Mouse (Mus musculus) layer of hippocampus, adult 8-10 months (tissue): ENCODE measurements around the gene Canx. TPM values are rescaled to one million over a fixed set of nuclear protein-coding genes. Genes with fewer than 3 reads are reported as not detected.
"Not testable (repeated sequence)": the region's sequence is repeated elsewhere in the genome, so short reads cannot be mapped to it uniquely, and the experiment has no call there.

Source experiments
- DNase-seq, 2 experiments: peaks; one replicate each; pipeline ENCODE4 v3.0.0; 2022; ENCODE audit warnings: low spot score in 2 of 2
- total RNA-seq, 4 experiments: library from RNA; stranded (reverse); gene quantifications; 2 replicates each; pipeline ENCODE4 v1.2.4; 2022

The Canx gene
- total RNA-seq, 4 experiments from 2014 or later: 388 to 462 (median 411) TPM

DNA sequence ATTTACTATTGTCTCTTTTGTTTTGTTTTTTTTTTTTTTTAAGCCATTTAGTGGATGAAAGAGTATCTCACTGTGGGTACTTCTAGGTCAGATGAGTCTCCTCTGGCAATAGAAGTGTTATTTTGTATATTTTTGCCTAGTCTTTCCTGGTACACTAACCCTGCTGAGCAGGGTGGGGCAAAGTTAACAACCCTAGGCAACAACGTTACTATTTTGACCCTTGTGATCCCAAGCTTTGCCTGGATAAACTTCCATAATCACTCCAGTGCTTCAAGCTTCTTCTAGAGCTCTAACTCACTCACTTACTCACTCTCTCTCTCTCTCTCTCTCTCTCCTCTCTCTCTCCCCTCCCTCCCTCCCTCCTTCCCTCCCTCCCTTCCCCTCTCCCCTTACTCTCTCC is 10.7 kb upstream of the Canx start:
- DNase-seq: no peak

GRCm38 (mm10) chr11:50333181-50333580 is 7.7 kb upstream of the Canx start:
- DNase-seq: no peak

- DNase-seq: no peak
Measured at GRCm38 (mm10) chr11:50329378-50329777, 3.9 kb upstream of the Canx start.

GRCm38 (mm10) chr11:50328075-50328625 is 2.7 kb upstream of the Canx start:
- DNase-seq: no peak

DNA sequence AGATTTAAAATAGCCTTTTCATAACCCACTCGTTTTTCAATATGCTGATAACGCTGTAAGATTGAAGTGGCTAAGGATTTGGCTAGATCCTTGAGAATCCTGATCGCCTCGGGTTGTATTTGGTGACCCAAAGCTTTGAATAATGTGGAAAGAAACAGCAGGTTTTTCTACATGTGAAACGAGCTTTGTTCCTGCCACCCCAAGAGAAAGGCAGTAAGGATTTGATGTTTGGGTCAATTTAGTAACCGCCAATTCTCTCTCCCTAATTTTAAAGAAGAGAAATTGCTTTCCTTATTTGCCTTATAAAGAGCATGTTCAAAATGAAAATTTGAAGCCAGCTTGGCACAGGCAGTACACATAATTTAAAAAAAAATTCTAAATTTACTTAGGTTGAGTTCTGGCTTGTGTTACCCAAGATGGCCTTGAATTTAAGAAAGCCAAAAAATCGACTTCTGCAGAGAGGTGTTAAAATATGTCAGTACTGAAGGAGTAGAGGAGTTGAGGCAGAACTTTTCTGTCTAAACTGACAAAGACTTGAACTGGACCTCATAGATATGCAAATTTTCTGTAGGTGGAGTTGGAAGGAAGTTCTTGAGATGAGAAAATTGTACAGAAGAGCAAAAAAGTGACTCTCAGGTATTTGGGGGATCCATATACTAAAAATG is 961 bp upstream of the Canx start:
- DNase-seq: no peak

- DNase-seq: no peak
Measured at GRCm38 (mm10) chr11:50324751-50325471, 562 bp downstream of the Canx start.

GRCm38 (mm10) chr11:50323843-50324242 is 1.6 kb downstream of the Canx start:
- no peak for DNase-seq

DNA sequence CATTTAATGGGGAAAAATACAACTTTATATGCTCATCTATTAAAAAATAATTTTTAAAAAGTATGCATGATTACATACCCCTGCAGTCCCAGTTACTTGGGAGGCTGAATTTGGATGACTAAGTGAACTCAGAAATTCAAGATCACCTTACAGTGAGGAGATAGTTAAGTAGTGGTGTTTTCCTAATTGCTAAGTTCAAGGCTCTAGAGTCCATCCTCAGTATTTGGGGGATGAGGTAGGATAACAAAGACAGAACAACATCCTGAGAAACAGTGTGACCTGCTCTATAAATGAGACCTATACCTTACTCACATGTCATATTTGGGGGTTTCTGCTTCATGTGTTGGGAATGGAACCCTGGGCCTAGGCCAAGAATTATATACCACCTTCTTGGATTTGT is 3.1 kb downstream of the Canx start:
- DNase-seq: no peak

DNA sequence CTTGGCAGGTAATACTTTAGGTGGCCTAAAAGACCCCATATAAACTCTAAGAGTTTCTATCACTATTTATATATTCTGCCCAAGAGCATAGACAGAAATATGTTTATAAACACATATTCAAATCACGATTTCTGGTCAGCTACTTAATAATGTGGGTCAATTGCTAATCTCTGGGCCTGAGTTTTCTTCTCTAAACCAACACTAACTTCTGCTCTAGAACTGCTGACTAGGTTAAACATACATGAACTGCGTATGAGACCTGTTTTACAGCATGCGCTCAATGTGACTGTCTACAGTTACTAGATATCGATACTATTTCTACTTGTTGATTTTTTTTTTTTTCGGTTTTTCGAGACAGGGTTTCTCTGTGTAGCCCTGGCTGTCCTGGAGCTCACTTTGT is 4.2 kb downstream of the Canx start:
- DNase-seq: no peak

DNA sequence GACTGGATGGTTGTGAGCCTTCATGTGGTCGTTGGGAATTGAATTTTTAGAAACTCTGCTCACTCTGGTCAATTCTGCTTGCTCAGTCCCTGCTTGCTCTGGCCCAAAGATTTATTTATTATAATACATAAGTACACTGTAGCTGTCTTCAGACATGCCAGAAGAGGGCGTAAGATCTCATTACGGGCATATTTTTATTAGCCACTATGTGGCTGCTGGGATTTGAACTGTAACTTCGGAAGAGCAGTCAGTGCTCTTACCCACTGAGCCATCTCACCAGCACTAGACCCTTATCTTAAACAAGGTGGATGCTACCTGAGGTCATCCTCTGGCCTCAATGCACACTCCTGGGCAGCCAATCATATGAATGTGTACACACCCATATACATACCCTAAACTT is 6.1 kb downstream of the Canx start:
- not testable (repeated sequence) for DNase-seq

GRCm38 (mm10) chr11:50312803-50313202 is 12.7 kb downstream of the Canx start:
- DNase-seq: no peak

- DNase-seq: no peak
Measured at GRCm38 (mm10) chr11:50303406-50303805, 22.1 kb downstream of the Canx start.

DNA sequence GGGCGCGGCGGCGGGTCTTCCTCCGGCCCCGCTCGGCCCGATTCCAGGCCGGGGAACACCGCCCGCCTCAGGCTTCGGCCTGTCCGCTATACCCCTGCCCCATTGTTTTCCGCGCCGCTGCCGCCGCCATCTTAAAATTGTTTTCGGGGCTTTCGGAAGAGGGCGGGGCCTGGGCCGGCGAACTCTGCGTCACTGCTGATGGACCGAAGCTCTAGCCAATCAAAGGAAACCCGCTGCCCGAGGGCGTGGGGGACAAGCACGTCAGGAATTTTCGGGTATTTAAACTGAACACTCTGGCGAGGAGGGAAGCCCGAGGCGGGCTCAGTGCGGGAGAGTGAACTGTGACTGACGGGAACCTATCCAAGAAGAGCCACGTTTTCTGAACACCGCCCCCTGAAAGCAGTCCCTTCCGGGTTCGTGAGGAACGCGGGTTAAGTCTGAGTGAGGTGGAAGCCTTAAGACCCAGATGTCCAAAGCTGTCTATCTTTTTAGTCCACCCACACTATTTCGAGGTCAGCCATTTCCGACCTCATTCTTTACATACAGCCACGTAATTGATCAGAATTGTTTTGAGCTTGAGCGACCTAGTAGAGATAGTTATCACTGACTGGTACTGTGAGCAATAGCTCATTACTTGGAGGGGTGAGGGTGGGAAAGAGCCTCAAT is 33.1 kb downstream of the Canx start, which contains the start of gene Maml1:
Gene Maml1 (minus strand): TSS at position 122 of the 666 bp plus-strand sequence.
- peak; percentile 97 to 98 for DNase-seq

- no peak for DNase-seq
Measured at GRCm38 (mm10) chr11:50291321-50292165, 33.9 kb downstream of the Canx start.

- no peak for DNase-seq
Measured at GRCm38 (mm10) chr11:50290486-50291225, 34.8 kb downstream of the Canx start.

DNA sequence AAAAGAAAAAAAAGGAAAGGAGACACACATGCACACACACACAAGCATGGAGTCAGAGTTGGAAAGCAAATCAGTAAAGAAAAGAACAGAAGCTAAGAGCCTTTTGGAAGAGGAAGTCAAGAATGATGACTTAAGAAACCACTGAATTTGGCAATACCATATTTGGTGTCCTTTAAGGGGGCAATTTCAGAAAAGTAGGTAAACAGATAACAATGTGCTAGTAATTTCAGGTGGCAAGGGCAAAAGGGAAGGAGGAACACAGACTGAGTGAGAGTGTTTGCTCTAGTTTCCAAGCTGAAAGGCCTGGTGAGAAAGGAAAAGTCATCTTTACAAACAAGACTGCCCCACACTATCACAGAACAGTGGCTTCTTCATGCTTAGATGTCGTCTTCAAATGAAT is 39.0 kb downstream of the Canx start:
- no peak for DNase-seq

DNA sequence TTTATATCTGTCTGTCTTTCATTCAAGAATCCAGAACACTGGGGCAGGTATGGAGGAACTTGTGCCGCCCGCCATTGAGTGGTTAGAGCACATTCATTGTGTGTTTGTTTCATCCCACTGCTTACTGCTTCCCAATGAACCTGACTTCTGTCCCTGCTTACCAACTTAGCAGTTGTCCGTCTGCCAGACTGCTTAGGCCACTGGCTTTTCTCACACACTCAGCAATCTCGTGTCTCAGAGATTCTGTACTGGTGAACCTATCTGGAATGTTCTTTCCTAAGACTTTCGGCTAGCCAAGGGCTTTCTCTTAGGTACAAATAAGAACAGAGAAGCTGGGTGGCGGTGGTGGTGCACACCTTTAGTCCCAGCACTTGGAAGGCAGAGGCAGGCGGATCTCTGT is 39.8 kb downstream of the Canx start:
- no peak for DNase-seq

- no peak for DNase-seq
Measured at GRCm38 (mm10) chr11:50285263-50285662, 40.2 kb downstream of the Canx start.

- DNase-seq: no peak
Measured at GRCm38 (mm10) chr11:50280053-50280452, 45.4 kb downstream of the Canx start.

DNA sequence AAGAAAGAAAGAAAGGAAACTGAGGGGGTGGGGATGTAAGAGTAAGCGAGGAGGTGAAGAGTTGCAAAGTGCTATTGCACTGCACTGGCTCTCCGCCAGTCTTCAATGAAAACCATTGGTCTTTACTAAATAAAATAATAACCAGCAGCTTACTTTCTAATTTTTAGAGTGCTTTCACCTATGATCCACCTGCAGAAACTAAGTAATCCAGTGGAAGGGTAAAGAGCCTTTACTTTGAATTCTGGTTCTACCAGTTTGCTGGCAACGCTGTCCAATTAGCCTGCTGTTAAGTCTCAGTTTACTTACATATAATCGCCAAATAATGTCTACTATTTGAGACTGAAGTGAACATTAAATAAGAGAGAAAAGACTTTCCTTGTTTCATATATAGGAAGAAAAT is 46.5 kb downstream of the Canx start:
- DNase-seq: no peak

DNA sequence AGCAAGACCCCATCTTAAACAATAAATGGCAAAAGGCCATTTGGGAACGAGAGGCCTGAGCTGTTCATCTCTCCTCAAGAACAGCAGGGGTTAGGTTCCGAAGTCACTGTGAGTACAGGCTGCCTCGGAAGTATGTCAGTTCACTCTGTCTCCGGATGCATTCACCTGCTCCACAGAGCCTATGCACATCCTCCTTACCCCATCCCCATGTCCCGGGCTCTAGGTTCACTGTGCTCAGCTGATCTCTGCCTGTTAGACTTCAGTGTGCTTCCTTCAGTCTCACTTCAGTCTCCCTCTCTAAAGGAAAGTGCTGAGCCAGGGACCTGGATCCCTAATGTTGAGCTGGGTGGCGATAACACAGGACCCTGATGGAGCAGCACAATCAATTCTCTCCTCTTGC is 47.8 kb downstream of the Canx start:
- no peak for DNase-seq
